Mouse (Mus musculus) layer of hippocampus, adult 6 months (tissue): ENCODE data around the gene Vmn1r192. TPM values are rescaled to one million over a fixed set of nuclear protein-coding genes. Genes with fewer than 3 reads are reported as not detected.

Experiments
- long read RNA-seq, 2 experiments: library from polyadenylated mRNA; unstranded; transcript quantifications; one replicate each; pipeline ENCODE4 v2.0.0; 2019 to 2020
- microRNA-seq: library from miRNA; unstranded; fragments of <30 nt; microRNA quantifications from one replicate; pipeline ENCODE4 v1.2.0, GENCODE M21; 2020
- polyA plus RNA-seq: library from polyadenylated mRNA; unstranded; fragments of <200 nt; fragmentation: Nextera tagmentation; gene quantifications from 2 replicates; pipeline ENCODE4 v1.2.3, GENCODE M21; 2021

Vmn1r192 gene
- not detected in 2 replicates for polyA plus RNA-seq
- long read RNA-seq, experiment 1, result 0 reads
- long read RNA-seq, experiment 2, result 0 reads

GRCm38 (mm10) chr13:22191041-22191440, at the start of gene Vmn1r192:
Gene Vmn1r192, minus strand, starts transcription at chr13:22191141.

DNA sequence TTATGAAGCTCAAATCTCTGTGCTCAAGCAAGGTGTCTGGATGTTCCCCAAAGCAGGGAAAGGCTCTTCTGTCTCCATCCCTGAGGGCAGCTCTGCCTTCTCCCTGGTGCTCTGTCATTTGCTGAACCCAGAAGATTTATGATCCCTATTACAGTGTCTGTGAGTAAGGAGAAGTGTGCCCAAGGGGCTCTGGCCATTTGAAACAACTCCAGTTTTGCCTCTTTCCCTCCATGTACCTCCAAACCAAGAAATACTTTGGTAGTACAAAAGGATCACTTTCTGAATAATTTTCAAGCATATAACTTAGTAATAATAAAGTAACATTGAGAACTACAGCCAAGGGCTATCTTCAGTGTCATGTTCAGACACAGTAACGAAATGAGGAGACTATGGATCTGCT, 32.1 kb upstream of the Vmn1r192 start, which contains the start of gene Vmn1r193:
Vmn1r193 (minus strand) TSS at position 101 of the 400 bp plus-strand sequence.

DNA sequence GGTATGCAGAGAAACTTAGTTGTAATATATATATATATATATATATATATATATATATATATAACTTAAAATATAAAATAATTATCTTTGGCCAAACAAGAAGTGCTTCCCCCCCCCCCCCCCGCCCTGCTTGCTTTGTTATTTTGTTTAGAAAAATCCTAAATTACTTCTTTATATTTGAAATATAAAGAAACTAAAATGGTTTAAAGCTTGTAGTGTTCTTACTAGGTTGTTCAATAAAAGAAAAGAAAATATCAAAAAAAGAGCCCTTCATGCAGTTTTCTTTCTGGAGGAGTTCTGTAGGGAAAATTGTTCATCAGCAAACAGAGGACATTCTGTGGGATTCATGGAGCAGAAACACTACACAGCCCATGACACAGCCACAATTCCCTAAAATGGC, 7.1 kb downstream of the Vmn1r192 start, which contains the start of gene Vmn1r191:
Vmn1r191 (minus strand) TSS at position 101 of the 400 bp plus-strand sequence.

Small RNAs within 50 kb of the gene (microRNA-seq; reads per million reads assigned to microRNA genes)
- gene Gm23282 (not detected), gene Gm25084 (not detected)

Other genes starting within 250 kb of the Vmn1r192 start
- gene Zfp184, start 246.0 kb downstream of the Vmn1r192 start, polyA plus RNA-seq, result 0.98 and 1.5 TPM in 2 replicates
- gene Pom121l2, start 209.9 kb downstream of the Vmn1r192 start, polyA plus RNA-seq, result 0.09 TPM in 1 of 2 replicates, not detected in the other
- gene Prss16, start 181.4 kb downstream of the Vmn1r192 start, polyA plus RNA-seq, result 1.5 TPM in 2 replicates
- gene Hist1h2ah, start 155.6 kb downstream of the Vmn1r192 start, polyA plus RNA-seq, result not detected in 2 replicates
- 0.39 and 0.97 TPM in 2 replicates for gene Hist1h2bk, start 155.3 kb downstream of the Vmn1r192 start, polyA plus RNA-seq
- gene Hist1h4i, start 149.8 kb downstream of the Vmn1r192 start, polyA plus RNA-seq, result 7.9 and 15.8 TPM in 2 replicates
- gene Hist1h2ag, start 148.2 kb downstream of the Vmn1r192 start, polyA plus RNA-seq, result 0.65 TPM in 1 of 2 replicates, not detected in the other
- 1.7 TPM in 1 of 2 replicates, not detected in the other for gene Hist1h2bj, start 147.9 kb downstream of the Vmn1r192 start, polyA plus RNA-seq
- gene Vmn1r188, start 106.7 kb downstream of the Vmn1r192 start, polyA plus RNA-seq, result not detected in 2 replicates
- gene Vmn1r189, start 85.3 kb downstream of the Vmn1r192 start, polyA plus RNA-seq, result not detected in 2 replicates
- gene Vmn1r191, start 7.2 kb downstream of the Vmn1r192 start, polyA plus RNA-seq, result not detected in 2 replicates
- gene Vmn1r193, start 32.0 kb upstream of the Vmn1r192 start, polyA plus RNA-seq, result not detected in 2 replicates
- not detected in 2 replicates for gene Vmn1r194, start 53.1 kb upstream of the Vmn1r192 start, polyA plus RNA-seq
- gene Vmn1r195, start 79.4 kb upstream of the Vmn1r192 start, polyA plus RNA-seq, result not detected in 2 replicates
- gene Vmn1r196, start 98.8 kb upstream of the Vmn1r192 start, polyA plus RNA-seq, result not detected in 2 replicates
- not detected in 2 replicates for gene Vmn1r197, start 133.4 kb upstream of the Vmn1r192 start, polyA plus RNA-seq
- gene Vmn1r198, start 159.2 kb upstream of the Vmn1r192 start, polyA plus RNA-seq, result not detected in 2 replicates
- not detected in 2 replicates for gene Vmn1r199, start 188.7 kb upstream of the Vmn1r192 start, polyA plus RNA-seq
- not detected in 2 replicates for gene Vmn1r200, start 199.2 kb upstream of the Vmn1r192 start, polyA plus RNA-seq